Mouse (Mus musculus): ENCODE data around the gene Prss40. TPM values are rescaled to one million over a fixed set of nuclear protein-coding genes. Genes with fewer than 3 reads are reported as not detected.

Prss40 gene
- polyA plus RNA-seq (2012; ENCODE audit: low replicate concordance): not detected in 2 replicates

DNA sequence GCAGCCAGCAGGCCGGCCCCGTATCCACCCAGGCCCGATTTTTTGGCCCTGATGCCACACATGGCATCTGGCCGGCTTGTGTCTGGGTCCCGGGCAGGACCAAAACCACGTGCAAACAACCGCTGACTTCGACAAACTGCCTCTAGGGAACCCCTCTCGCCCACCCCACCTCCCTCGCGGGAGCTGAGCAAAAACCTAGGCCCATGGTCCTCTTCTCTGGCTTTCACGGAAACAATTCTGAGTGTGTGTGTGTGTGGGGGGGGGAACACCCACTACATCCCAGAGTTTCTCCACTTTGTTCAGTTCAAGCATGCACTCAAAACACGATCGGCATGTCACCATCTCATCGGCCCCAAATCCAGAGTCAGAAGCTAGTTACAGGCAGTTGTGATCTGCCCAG lies at the start of gene Prss40:
Gene Prss40 (minus strand): TSS at position 101 of the 400 bp plus-strand sequence.

DNA sequence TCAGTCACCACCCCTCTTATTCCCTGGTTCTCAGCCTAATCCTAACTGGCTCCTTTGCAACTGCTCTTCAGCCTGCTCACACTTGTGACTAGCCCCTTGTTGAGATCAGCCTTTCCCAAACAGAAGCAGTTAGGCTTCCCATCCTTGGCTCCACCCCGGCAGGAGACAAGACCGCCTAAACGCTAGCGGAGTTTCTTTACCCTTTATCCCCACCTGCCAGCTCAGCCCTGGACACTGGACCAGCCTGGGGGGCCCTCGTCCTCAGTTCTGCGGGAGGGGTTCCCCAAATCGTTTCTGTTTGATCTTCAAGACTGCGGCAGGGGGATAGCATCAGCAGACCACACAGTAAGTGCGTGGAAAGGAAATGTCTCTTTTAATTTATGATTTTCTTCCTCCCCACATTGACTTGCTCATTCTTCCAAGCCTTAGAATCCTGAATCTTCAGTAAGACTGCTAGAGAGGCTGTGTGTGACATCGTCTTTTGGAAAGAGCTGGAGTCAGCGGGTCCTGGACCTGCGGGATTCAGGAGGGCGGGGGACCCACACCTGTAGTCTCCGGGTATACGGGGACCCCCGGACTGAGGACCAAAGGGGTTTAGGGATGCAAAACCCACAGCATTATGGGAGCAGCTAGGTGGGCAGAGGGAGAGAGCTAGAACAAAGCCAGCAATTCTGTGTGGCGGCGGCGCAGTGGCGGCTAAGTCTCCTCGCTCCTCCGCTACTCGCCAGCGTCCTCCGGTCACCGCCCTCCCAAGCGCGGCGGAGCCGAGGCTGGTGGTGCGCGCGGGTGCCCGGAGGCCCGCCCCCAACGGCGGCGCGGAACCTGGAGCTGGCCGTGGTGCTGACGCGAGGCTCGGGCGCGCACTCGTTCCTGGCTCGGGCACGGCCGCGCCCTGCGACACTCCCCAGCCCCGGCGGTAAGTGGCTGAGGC lies 18.4 kb upstream of the Prss40 start, which contains the start of gene Amer3:
Gene Amer3 (plus strand): TSS at position 807 of the 931 bp plus-strand sequence.

GRCm38 (mm10) chr1:34535043-34535698 lies 25.6 kb downstream of the Prss40 start, which contains the start of gene Cfc1:
Gene Cfc1 (plus strand): TSS chr1:34535648.

Other genes with a start within 250 kb of the Prss40 start
- 16.6 and 23.2 TPM in 2 replicates for gene Ccdc115, start 121.3 kb downstream of the Prss40 start, polyA plus RNA-seq (2012; ENCODE audit: low replicate concordance)
- 38.9 and 43.8 TPM in 2 replicates for gene Imp4, start 121.1 kb downstream of the Prss40 start, polyA plus RNA-seq (2012; ENCODE audit: low replicate concordance)
- gene Ptpn18, start 101.2 kb downstream of the Prss40 start, polyA plus RNA-seq (2012; ENCODE audit: low replicate concordance): 113 and 198 TPM in 2 replicates
- gene Prss39, start 62.5 kb downstream of the Prss40 start, polyA plus RNA-seq (2012; ENCODE audit: low replicate concordance): not detected in 2 replicates
- not detected in 2 replicates for gene Cfc1, start 25.3 kb downstream of the Prss40 start, polyA plus RNA-seq (2012; ENCODE audit: low replicate concordance)
- 0.03 TPM in 1 of 2 replicates, not detected in the other for gene Amer3, start 18.7 kb upstream of the Prss40 start, polyA plus RNA-seq (2012; ENCODE audit: low replicate concordance)

All from leukemia stem cell, adult 10-12 weeks (primary cell).